Mouse (Mus musculus) kidney, embryonic 15.5 days (tissue): Measurements from ENCODE around the gene Cryz. TPM values are rescaled to one million over a fixed set of nuclear protein-coding genes. Genes with fewer than 3 reads are reported as not detected.
"Not testable (repeated sequence)": the region's sequence is repeated elsewhere in the genome, so short reads cannot be mapped to it uniquely, and the experiment has no call there.

Experiments used
- ATAC-seq: fragments of 200-750 bp; cut with Nextera tagmentation; replicated peaks from 2 replicates; pipeline ENCODE4 v1.8.0; 2017; ENCODE audit warnings: moderate TSS enrichment; ENCODE audit not compliant: low FRiP score
- H3K27ac ChIP-seq: fragments of 300-500 bp; sonication (generic); 2 replicates; pipeline ENCODE4 v1.5.1; 2015; ENCODE audit warnings: mild to moderate bottlenecking, inconsistent platforms
- H3K27me3 ChIP-seq: fragments of 300-500 bp; sonication (generic); 2 replicates; pipeline ENCODE4 v1.6.1; 2015; ENCODE audit warnings: inconsistent platforms
- H3K36me3 ChIP-seq: fragments of 300-500 bp; sonication (generic); 2 replicates; pipeline ENCODE4 v1.6.1; 2015; ENCODE audit warnings: inconsistent platforms
- H3K4me1 ChIP-seq: fragments of 300-500 bp; sonication (generic); 2 replicates; pipeline ENCODE4 v1.6.1; 2015; ENCODE audit warnings: inconsistent platforms
- H3K4me2 ChIP-seq: fragments of 300-500 bp; sonication (generic); 2 replicates; pipeline ENCODE4 v1.6.1; 2015; ENCODE audit warnings: moderate library complexity, mild to moderate bottlenecking, inconsistent platforms
- H3K4me3 ChIP-seq: fragments of 300-500 bp; sonication (generic); replicated peaks from 2 replicates; pipeline ENCODE4 v1.5.1; 2015; ENCODE audit warnings: mild to moderate bottlenecking, inconsistent platforms
- H3K9ac ChIP-seq: fragments of 300-500 bp; sonication (generic); 2 replicates; pipeline ENCODE4 v1.6.1; 2015; ENCODE audit warnings: mild to moderate bottlenecking, inconsistent platforms
- H3K9me3 ChIP-seq: fragments of 300-500 bp; sonication (generic); replicated peaks from 2 replicates; pipeline ENCODE4 v1.6.1; 2016; ENCODE audit warnings: inconsistent platforms
- whole genome bisulfite sequencing: fragments of 180-500 bp; shearing (Covaris S2); methylation state at CpG from one replicate; pipeline ENCODE4 v1.1.7; 2015; ENCODE audit warnings: mixed read lengths; 5-methylcytosine and 5-hydroxymethylcytosine counted together
- polyA plus RNA-seq: library from polyadenylated mRNA; unstranded; fragments of >200 nt; fragmentation: Nextera tagmentation; extraction: Ambion mirVana; gene quantifications from 2 replicates; pipeline ENCODE4 v1.2.1, GENCODE M21; 2015

Cryz gene
- polyA plus RNA-seq, 1 experiment from 2014 or later = 36.2 TPM

DNA sequence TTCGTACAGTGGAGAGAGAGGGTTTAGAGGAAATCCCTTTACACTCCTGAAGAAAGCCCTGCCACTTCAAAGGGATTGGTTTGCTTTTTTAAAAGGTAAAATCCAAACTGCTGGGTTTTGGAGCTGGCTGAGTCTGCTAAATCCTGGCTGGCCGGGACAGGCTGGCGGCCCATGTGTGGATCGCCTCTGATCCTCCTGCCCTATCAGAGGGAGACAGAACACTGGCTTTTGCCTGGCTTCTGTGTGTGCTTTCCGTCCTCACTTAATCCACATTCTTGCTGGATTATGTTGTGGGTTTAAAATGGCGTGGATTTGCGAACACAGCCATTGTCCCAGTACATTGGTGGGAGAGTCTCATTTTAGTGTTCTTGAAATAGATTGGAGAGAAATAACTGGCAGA is 18.8 kb downstream of the Cryz start:
- Histone ChIP-seq H3K27me3 (no peaks in the 10 kb centered on the region), H3K27ac (no peak overlapping the region), H3K4me2 (no peak overlapping the region), H3K9ac (no peak overlapping the region), H3K4me3 (no peak overlapping the region), H3K36me3 (peaks cover 56% of the 10 kb centered on the region), H3K4me1 (no peaks in the 10 kb centered on the region), H3K9me3 (no peaks in the 10 kb centered on the region)
- WGBS = 94% methylated on average over 7 of the region's 7 CpGs
- no peak for ATAC-seq

DNA sequence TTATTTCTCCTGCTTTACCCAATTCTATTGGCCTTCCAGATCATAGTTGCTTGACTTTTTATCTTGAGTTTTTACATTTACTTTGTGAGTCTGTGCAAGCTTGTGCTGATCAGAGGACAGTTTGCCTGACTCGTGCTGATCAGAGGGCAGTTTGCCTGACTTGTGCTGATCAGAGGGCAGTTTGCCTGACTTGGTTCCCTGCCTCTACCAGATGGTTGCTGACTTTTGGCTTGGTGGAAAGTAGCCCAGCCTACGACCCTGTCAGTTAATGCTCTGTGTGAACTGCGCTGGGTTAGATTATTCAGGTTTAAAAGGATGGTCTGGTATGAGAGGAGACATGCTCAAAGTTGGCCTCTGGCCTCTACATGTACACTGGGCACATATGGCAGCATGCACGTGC is 19.6 kb downstream of the Cryz start:
- WGBS = 86% methylated on average over 4 of the region's 4 CpGs
- no peak overlapping the region for H3K4me3 ChIP-seq
- no peak for ATAC-seq
- H3K27ac ChIP-seq = no peak overlapping the region
- no peaks in the 10 kb centered on the region for H3K4me1 ChIP-seq
- H3K9me3 ChIP-seq = no peaks in the 10 kb centered on the region
- H3K36me3 ChIP-seq = peaks cover 56% of the 10 kb centered on the region
- H3K4me2 ChIP-seq = no peak overlapping the region
- no peak overlapping the region for H3K9ac ChIP-seq
- H3K27me3 ChIP-seq = no peaks in the 10 kb centered on the region

DNA sequence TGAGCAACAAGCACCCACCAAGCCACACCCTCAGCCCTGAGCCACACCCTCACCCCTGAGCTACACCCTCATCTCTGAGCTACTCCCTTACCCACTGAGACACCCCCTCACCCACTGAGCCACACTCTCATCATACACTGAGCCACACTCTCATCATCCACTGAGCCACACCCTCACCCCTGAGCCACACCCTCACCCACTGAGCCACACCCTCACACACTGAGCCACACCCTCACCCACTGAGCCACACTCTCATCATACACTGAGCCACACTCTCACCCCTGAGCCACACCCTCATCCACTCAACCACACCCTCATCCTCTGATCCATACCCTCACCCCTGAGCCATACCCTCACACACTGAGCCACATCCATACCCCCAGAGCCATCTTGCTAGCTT is 31.8 kb downstream of the Cryz start:
- no peaks in the 10 kb centered on the region for H3K9me3 ChIP-seq
- H3K9ac ChIP-seq = no peak overlapping the region
- 0 out of 2 replicates have a peak, but pooled peaks cover 4% of the 10 kb centered on the region for H3K36me3 ChIP-seq
- no peaks in the 10 kb centered on the region for H3K27me3 ChIP-seq
- no peak overlapping the region for H3K4me3 ChIP-seq
- H3K27ac ChIP-seq = no peak overlapping the region
- peak; percentile 82 for ATAC-seq
- no peak overlapping the region for H3K4me2 ChIP-seq
- no peaks in the 10 kb centered on the region for H3K4me1 ChIP-seq

DNA sequence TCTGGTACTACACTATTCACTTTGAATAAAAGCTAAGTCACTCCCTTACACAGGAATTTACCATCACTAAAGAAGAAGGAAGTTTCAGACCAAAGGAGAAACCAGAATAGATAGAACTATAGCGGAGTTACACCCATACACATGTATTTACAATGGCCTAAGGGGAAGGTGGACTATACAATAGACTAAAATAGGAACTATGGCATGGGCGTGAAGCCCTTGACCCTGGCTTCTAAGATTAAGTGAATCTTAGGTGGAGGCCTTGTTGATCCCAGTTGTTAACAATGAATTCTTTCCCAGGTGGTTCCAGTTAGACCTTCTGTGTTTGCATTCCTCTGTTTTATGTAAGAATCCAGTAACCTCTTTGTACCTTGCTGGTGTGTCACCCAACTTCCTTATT is 34.8 kb downstream of the Cryz start:
- H3K4me3 ChIP-seq, H3K9me3 ChIP-seq, H3K27ac ChIP-seq, H3K36me3 ChIP-seq, H3K4me1 ChIP-seq, H3K27me3 ChIP-seq, ATAC-seq, H3K9ac ChIP-seq, H3K4me2 ChIP-seq: not testable (repeated sequence)
- 95% methylated on average over 2 of the region's 2 CpGs for WGBS

DNA sequence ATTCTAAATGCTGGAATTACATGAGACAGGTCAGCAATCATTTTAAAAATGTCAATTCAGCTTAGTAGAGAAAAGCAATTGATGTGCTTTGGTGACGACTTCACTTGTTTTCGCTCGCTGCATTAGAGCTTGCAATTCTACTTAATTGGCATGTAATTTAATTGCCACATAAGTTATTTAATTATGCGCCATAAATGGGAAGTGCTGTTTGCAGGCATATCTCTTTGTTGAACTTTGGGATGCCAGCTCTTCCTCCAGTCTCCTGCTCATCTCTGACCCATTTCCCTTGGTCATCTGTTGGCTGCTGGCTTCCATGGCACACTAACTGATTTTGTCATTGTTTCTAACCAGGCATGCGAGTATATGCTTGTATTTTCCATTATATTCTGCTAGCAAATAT is 36.6 kb downstream of the Cryz start:
- Histone ChIP-seq H3K9ac (no peak overlapping the region), H3K27ac (no peak overlapping the region), H3K4me1 (no peaks in the 10 kb centered on the region), H3K36me3 (no peaks in the 10 kb centered on the region), H3K4me3 (no peak overlapping the region), H3K27me3 (no peaks in the 10 kb centered on the region), H3K4me2 (no peak overlapping the region), H3K9me3 (no peaks in the 10 kb centered on the region)
- ATAC-seq = no peak
- 86% methylated on average over 5 of the region's 5 CpGs for WGBS

DNA sequence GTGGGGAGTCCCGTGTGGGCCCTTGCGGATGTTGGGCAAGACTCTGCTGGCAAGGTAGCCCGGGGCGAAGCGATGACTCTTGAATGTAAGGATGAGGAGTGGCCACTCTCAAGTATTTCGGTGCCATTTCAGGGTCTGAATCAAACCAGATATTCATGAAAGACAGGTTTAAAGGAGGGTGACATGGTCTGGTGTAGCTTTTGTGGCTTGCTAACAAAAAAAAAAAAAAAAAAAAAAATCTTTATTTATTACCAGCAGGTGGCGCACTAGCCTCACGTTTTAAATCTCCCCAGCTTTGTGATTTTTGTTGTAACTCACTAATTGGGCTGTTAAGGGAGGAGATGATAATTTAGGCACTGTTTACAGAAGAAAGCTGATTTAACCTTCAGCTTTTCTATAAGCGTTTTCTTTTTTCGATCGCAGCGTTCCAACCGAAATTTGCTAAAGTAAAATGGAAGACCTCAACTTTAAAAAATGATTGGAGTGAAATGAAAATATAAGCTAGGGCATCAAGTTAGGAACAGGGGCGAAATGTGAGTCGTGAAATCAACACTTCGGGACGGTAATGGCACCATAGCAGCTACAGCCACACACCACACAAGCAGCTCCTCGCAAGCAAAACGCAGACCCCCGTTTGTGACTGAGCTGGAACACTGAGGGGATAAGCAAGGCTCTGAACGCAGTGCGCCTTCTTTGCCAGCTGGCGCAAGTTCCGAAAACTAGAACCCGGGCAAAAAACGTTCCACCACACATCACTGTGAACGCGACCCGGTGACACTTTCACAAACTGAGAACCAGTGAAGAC is 50.3 kb downstream of the Cryz start:
- Histone ChIP-seq H3K4me2 (peak overlapping the region; percentile 54), H3K27ac (no peak overlapping the region), H3K9me3 (no peaks in the 10 kb centered on the region), H3K27me3 (peaks cover 28% of the 10 kb centered on the region), H3K9ac (0 out of 2 replicates have a peak overlapping the region, but pooled peaks have one; percentile 4), H3K4me1 (no peaks in the 10 kb centered on the region), H3K36me3 (no peaks in the 10 kb centered on the region), H3K4me3 (peak overlapping the region; percentile 30)
- 44% methylated on average over 29 of the region's 29 CpGs for WGBS
- ATAC-seq = no peak

DNA sequence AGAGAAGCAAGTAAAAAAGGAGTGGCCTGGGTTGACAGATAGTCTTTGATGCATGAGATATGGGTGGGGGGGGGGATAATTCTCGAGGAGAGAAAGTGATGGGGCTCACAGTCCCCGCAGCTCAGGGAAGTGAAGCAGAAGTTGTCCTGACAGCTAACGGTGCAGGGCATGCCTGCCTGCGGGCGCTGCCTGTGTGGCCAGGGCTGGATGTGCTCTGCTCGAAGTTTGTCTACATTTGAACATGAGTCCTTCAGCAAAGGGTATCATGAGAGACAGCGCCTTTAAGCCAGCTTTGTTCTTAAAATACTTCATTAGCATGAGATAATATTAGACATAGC is 50.9 kb downstream of the Cryz start:
- Histone ChIP-seq H3K27me3 (peaks cover 33% of the 10 kb centered on the region), H3K9me3 (no peaks in the 10 kb centered on the region), H3K4me3 (peak overlapping the region; percentile 30), H3K27ac (no peak overlapping the region), H3K36me3 (no peaks in the 10 kb centered on the region), H3K9ac (no peak overlapping the region), H3K4me1 (no peaks in the 10 kb centered on the region), H3K4me2 (peak overlapping the region; percentile 54)
- no peak for ATAC-seq
- WGBS = 54% methylated on average over 7 of the region's 7 CpGs

DNA sequence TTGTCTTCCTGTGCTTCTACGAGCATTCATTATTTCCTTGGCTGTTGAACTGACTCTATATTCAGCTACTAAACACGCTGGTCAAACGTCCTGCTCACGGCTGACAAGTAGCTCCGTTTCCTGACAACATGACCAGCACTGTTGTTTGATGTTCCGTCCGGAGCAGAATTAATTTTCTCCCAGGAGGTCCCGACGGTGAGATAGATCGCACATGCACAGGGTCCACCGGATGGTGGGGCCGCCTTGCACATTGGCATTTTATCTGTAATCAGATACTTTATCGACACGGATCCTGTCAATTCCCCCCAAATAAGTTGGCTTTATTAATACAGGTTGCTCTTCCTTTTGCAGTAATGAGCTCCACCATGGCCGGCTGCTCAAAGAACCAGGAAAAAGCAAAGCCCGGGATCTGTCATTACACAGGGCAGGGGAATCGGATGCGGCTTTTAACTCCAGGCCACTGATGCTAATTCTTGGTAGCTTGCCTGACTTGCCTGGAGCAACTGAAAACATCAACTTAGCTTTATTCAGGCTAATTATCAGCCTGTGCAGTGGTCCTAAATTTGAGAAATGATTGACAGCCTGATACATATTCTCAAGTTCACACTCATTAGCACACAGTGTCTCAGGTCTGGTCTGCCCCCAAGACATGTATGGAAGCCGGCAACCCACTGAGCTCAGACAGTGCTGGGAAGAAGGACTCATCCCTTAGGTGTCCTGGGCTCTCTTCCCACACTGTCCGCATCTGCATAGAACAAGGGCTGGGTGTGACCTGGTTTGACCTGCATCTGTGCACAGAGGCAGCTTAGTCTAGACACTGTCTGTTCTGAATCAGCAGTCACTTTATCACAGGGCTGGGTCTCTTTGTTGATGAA is 53.1 kb downstream of the Cryz start:
- Histone ChIP-seq H3K27ac (no peak overlapping the region), H3K4me3 (no peak overlapping the region), H3K4me1 (0 out of 2 replicates have a peak, but pooled peaks cover 4% of the 10 kb centered on the region), H3K36me3 (no peaks in the 10 kb centered on the region), H3K27me3 (peaks cover 47% of the 10 kb centered on the region), H3K4me2 (no peak overlapping the region), H3K9ac (no peak overlapping the region), H3K9me3 (no peaks in the 10 kb centered on the region)
- no peak for ATAC-seq
- WGBS = 61% methylated on average over 20 of the region's 20 CpGs

DNA sequence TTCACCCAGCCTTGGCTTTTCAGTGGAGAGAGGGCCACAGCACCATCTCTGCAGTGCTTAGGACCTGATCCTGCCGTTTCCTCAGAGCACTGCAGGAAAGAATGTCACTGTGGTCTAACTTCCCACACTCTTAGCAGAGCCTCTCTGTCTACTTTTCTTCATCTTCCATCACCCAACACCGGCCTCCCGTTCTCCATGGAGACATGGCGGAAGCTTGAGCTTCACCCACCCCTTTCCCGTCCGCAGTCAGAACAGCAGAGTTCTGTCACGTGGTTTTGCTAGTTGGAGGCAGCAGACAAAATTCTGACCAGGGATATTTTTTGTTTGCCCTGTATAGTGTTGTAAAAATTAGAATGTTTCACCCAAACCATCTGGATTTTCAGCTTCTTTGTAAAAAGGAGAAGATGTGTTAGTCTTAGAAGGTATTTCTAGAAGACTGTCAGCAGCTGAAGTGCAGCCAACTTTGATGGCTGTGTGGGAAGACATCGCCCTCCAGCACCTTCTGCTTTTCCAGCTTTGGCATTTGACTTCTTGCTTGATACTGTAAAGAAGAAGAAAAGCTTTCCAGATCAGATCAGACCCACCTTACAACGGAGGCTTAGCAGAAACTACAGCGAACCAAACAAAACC is 54.8 kb downstream of the Cryz start:
- H3K4me2 ChIP-seq = no peak overlapping the region
- H3K9ac ChIP-seq = no peak overlapping the region
- peaks cover 47% of the 10 kb centered on the region for H3K27me3 ChIP-seq
- H3K4me3 ChIP-seq = no peak overlapping the region
- ATAC-seq = no peak
- no peaks in the 10 kb centered on the region for H3K9me3 ChIP-seq
- H3K36me3 ChIP-seq = no peaks in the 10 kb centered on the region
- 76% methylated on average over 10 of the region's 10 CpGs for WGBS
- 0 out of 2 replicates have a peak, but pooled peaks cover 4% of the 10 kb centered on the region for H3K4me1 ChIP-seq
- no peak overlapping the region for H3K27ac ChIP-seq

DNA sequence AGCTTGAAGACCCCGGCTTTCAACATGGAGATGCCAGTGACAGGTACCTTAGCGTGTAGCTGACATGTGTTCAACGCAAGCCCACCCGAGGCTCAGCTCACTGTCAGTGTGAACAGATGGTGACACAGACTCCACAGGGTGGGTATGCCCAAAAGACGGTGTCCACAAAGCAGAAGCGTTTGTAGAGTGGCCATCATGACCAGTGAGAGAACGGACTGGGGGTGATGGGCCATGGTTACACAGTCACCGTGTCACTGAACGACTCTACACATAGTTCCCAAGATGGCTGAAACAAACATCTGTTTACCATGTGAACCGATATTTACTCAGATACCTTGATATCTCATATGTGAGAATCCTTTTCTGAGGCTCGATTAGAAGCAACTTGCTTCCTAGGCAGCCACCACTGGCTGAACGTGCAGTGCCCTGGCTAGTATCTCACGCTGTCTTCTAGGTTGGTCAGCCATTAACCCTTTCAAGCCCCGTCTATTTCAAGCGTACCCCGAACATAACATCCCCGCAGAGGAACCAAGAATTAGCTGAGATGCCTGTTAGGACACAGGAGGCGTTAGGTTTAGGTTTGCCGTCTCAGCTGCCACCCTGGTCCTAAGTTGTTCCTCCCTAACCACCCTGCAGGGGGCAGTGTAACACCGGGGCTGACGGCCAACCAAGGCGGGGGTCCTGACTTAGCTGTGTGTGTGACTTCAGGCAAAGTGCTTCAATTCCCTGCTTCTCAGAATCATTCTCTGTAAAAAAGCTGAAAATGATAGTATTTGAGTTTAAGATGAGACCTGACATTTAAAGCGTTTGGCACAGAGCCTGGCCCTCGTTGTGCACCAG is 56.3 kb downstream of the Cryz start:
- 0 out of 2 replicates have a peak, but pooled peaks have one; percentile 44 for ATAC-seq

DNA sequence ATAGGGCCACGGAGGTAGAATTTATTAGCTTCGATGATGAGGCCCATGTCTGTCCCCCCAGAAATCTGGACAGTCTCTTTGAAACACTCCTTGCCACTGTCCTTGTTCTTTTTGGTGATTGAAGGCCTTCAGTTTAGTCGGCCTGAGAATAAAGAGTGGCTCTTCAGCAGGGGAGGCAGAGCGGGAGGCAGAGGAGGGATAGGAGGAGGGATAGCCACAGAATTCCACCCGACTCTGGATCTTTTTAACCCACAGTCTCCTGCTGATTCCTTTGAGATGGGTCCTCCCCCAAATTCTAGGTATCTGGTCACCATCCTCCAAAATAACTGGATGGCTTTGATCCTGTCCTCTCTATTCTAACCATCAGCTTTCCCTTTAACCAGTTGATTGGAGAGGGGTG is 56.9 kb downstream of the Cryz start:
- no peak overlapping the region for H3K9ac ChIP-seq
- 0 out of 2 replicates have a peak, but pooled peaks cover 4% of the 10 kb centered on the region for H3K4me1 ChIP-seq
- 0 out of 2 replicates have a peak, but pooled peaks have one; percentile 30 for ATAC-seq
- no peak overlapping the region for H3K27ac ChIP-seq
- peaks cover 42% of the 10 kb centered on the region for H3K27me3 ChIP-seq
- no peaks in the 10 kb centered on the region for H3K36me3 ChIP-seq
- no peak overlapping the region for H3K4me2 ChIP-seq
- 50% methylated on average over 5 of the region's 5 CpGs for WGBS
- H3K9me3 ChIP-seq = no peaks in the 10 kb centered on the region
- no peak overlapping the region for H3K4me3 ChIP-seq

More for the DNA sequence above, 56.3 kb downstream of the Cryz start:
- Histone ChIP-seq H3K36me3 (no peaks in the 10 kb centered on the region), H3K27ac (no peak overlapping the region), H3K9me3 (no peaks in the 10 kb centered on the region), H3K4me1 (0 out of 2 replicates have a peak, but pooled peaks cover 4% of the 10 kb centered on the region), H3K4me2 (no peak overlapping the region), H3K9ac (no peak overlapping the region), H3K4me3 (no peak overlapping the region), H3K27me3 (peaks cover 47% of the 10 kb centered on the region)
- WGBS = 45% methylated on average over 24 of the region's 24 CpGs
